Mouse (Mus musculus): ENCODE measurements around the gene Pde4c. TPM values are rescaled to one million over a fixed set of nuclear protein-coding genes. Genes with fewer than 3 reads are reported as not detected.

Gene Pde4c
- polyA plus RNA-seq, 1 experiment from 2014 or later, result not detected

- no peak for ATAC-seq (ENCODE audit: extremely low read depth, insufficient number of reproducible peaks, low FRiP score, low TSS enrichment)
- H3K4me3 ChIP-seq, result peak overlapping the region; percentile 70
- no peaks in the 10 kb centered on the region for H3K9me3 ChIP-seq
- peak overlapping the region; percentile 89 for H3K9ac ChIP-seq
- peak overlapping the region; percentile 51; the same call in 1 of the 2 replicates for H3K27ac ChIP-seq (replicated peaks)
- peaks cover 8% of the 10 kb centered on the region for H3K27me3 ChIP-seq (replicated peaks)
- H3K4me2 ChIP-seq, result peak overlapping the region; percentile 98
- H3K4me1 ChIP-seq, result peaks cover 47% of the 10 kb centered on the region
- peaks cover 30% of the 10 kb centered on the region for H3K36me3 ChIP-seq
- 14% methylated on average over 50 of the region's 50 CpGs for WGBS
Measured at GRCm38 (mm10) chr8:70754871-70755660, 31.5 kb downstream of the Pde4c start.

- Histone ChIP-seq H3K4me3 (peak overlapping the region; percentile 70), H3K4me2 (peak overlapping the region; percentile 98), H3K4me1 (peaks cover 51% of the 10 kb centered on the region), H3K27ac (replicated peaks) (no peak overlapping the region), H3K27me3 (replicated peaks) (peaks cover under 1% of the 10 kb centered on the region; the same call in 1 of the 2 replicates), H3K9me3 (no peaks in the 10 kb centered on the region), H3K36me3 (peaks cover 30% of the 10 kb centered on the region), H3K9ac (peak overlapping the region; percentile 89; the same call in 1 of the 2 replicates)
- ATAC-seq (ENCODE audit: extremely low read depth, insufficient number of reproducible peaks, low FRiP score, low TSS enrichment), result no peak
- 81% methylated on average over 24 of the region's 24 CpGs for WGBS
Measured at GRCm38 (mm10) chr8:70755661-70756475, 32.3 kb downstream of the Pde4c start.

- no peak for ATAC-seq (ENCODE audit: extremely low read depth, insufficient number of reproducible peaks, low FRiP score, low TSS enrichment)
- H3K9me3 ChIP-seq, result no peaks in the 10 kb centered on the region
- H3K27me3 ChIP-seq (replicated peaks), result no peaks in the 10 kb centered on the region
- no peak overlapping the region for H3K4me2 ChIP-seq
- no peak overlapping the region for H3K27ac ChIP-seq (replicated peaks)
- WGBS, result 88% methylated on average over 6 of the region's 6 CpGs
- peaks cover 30% of the 10 kb centered on the region for H3K36me3 ChIP-seq
- H3K9ac ChIP-seq, result no peak overlapping the region
- peaks cover 56% of the 10 kb centered on the region for H3K4me1 ChIP-seq
- no peak overlapping the region for H3K4me3 ChIP-seq
Measured at GRCm38 (mm10) chr8:70756476-70757040, 33.0 kb downstream of the Pde4c start.

- H3K4me1 ChIP-seq, result peaks cover 52% of the 10 kb centered on the region
- no peaks in the 10 kb centered on the region for H3K9me3 ChIP-seq
- no peaks in the 10 kb centered on the region for H3K27me3 ChIP-seq (replicated peaks)
- H3K9ac ChIP-seq, result no peak overlapping the region; the same call in none of the 2 replicates
- WGBS, result 71% methylated on average over 22 of the region's 22 CpGs
- no peak overlapping the region for H3K4me3 ChIP-seq
- H3K27ac ChIP-seq (replicated peaks), result no peak overlapping the region
- H3K36me3 ChIP-seq, result peaks cover 30% of the 10 kb centered on the region
- ATAC-seq (ENCODE audit: extremely low read depth, insufficient number of reproducible peaks, low FRiP score, low TSS enrichment), result no peak
- H3K4me2 ChIP-seq, result no peak overlapping the region
Measured at GRCm38 (mm10) chr8:70757523-70758307, 34.2 kb downstream of the Pde4c start.

GRCm38 (mm10) chr8:70758308-70758615 lies 34.7 kb downstream of the Pde4c start:
- WGBS, result 89% methylated on average over 7 of the region's 7 CpGs
- no peak overlapping the region for H3K4me3 ChIP-seq
- no peaks in the 10 kb centered on the region for H3K27me3 ChIP-seq (replicated peaks)
- H3K4me2 ChIP-seq, result no peak overlapping the region
- H3K4me1 ChIP-seq, result peaks cover 46% of the 10 kb centered on the region
- no peaks in the 10 kb centered on the region for H3K9me3 ChIP-seq
- no peak overlapping the region for H3K27ac ChIP-seq (replicated peaks)
- no peak for ATAC-seq (ENCODE audit: extremely low read depth, insufficient number of reproducible peaks, low FRiP score, low TSS enrichment)
- H3K36me3 ChIP-seq, result peaks cover 33% of the 10 kb centered on the region
- H3K9ac ChIP-seq, result no peak overlapping the region; the same call in 1 of the 2 replicates

- H3K27ac ChIP-seq (replicated peaks), result no peak overlapping the region
- H3K4me3 ChIP-seq, result 0 out of 2 replicates have a peak overlapping the region, but pooled peaks have one; percentile 73
- peak overlapping the region; percentile 96 for H3K4me2 ChIP-seq
- WGBS, result 68% methylated on average over 19 of the region's 19 CpGs
- H3K9me3 ChIP-seq, result no peaks in the 10 kb centered on the region
- peaks cover 37% of the 10 kb centered on the region for H3K36me3 ChIP-seq
- H3K9ac ChIP-seq, result no peak overlapping the region
- H3K4me1 ChIP-seq, result peaks cover 40% of the 10 kb centered on the region
- no peak for ATAC-seq (ENCODE audit: extremely low read depth, insufficient number of reproducible peaks, low FRiP score, low TSS enrichment)
- no peaks in the 10 kb centered on the region for H3K27me3 ChIP-seq (replicated peaks)
Measured at GRCm38 (mm10) chr8:70758616-70759561, 35.4 kb downstream of the Pde4c start.

- Histone ChIP-seq H3K36me3 (peaks cover 37% of the 10 kb centered on the region), H3K27me3 (replicated peaks) (no peaks in the 10 kb centered on the region; the same call in 1 of the 2 replicates), H3K9me3 (no peaks in the 10 kb centered on the region), H3K4me1 (peaks cover 36% of the 10 kb centered on the region), H3K4me2 (peak overlapping the region; percentile 96), H3K27ac (replicated peaks) (peak overlapping the region; percentile 76), H3K4me3 (peak overlapping the region; percentile 73), H3K9ac (peak overlapping the region; percentile 91)
- no peak for ATAC-seq (ENCODE audit: extremely low read depth, insufficient number of reproducible peaks, low FRiP score, low TSS enrichment)
- 1% methylated on average over 22 of the region's 22 CpGs for WGBS
Measured at GRCm38 (mm10) chr8:70760350-70760749, 36.8 kb downstream of the Pde4c start.

GRCm38 (mm10) chr8:70760775-70761406 lies 37.4 kb downstream of the Pde4c start, which contains the start of gene Mpv17l2:
Mpv17l2 (minus strand) TSS chr8:70760946.
- peak; percentile 93 for ATAC-seq (ENCODE audit: extremely low read depth, insufficient number of reproducible peaks, low FRiP score, low TSS enrichment)

GRCm38 (mm10) chr8:70762118-70762517 lies 38.6 kb downstream of the Pde4c start:
- Histone ChIP-seq H3K4me3 (no peak overlapping the region), H3K27me3 (replicated peaks) (no peaks in the 10 kb centered on the region; the same call in 1 of the 2 replicates), H3K9me3 (no peaks in the 10 kb centered on the region), H3K27ac (replicated peaks) (0 out of 2 replicates have a peak overlapping the region, but pooled peaks have one; percentile 22), H3K4me2 (no peak overlapping the region), H3K4me1 (peaks cover 49% of the 10 kb centered on the region), H3K9ac (no peak overlapping the region), H3K36me3 (peaks cover 24% of the 10 kb centered on the region)
- WGBS, result 72% methylated on average over 1 of the region's 1 CpGs
- ATAC-seq (ENCODE audit: extremely low read depth, insufficient number of reproducible peaks, low FRiP score, low TSS enrichment), result no peak

More at GRCm38 (mm10) chr8:70760775-70761406, 37.4 kb downstream of the Pde4c start, which contains the start of gene Mpv17l2:
- Histone ChIP-seq H3K4me2 (peak within 1 kb of the TSS; percentile 96), H3K4me3 (peak within 1 kb of the TSS; percentile 73), H3K27me3 (replicated peaks) (no peaks in the 10 kb centered on the region; the same call in 1 of the 2 replicates), H3K27ac (replicated peaks) (peak within 1 kb of the TSS; percentile 76), H3K36me3 (peaks cover 36% of the 10 kb centered on the region), H3K9ac (peak within 1 kb of the TSS; percentile 91), H3K9me3 (no peaks in the 10 kb centered on the region), H3K4me1 (peaks cover 37% of the 10 kb centered on the region)
- WGBS, result under 1% methylated on average over 55 of the region's 55 CpGs
